Mouse (Mus musculus) hindbrain, embryonic 16.5 days (tissue): ENCODE data around the gene BC037034. TPM values are rescaled to one million over a fixed set of nuclear protein-coding genes. Genes with fewer than 3 reads are reported as not detected.
"Not testable (repeated sequence)": the region's sequence is repeated elsewhere in the genome, so short reads cannot be mapped to it uniquely, and the experiment has no call there.

Experiments
- ATAC-seq: fragments of 200-750 bp; cut with Nextera tagmentation; 2 replicates; pipeline ENCODE4 v1.8.0; 2017; ENCODE audit warnings: moderate TSS enrichment, moderate library complexity
- H3K27ac ChIP-seq: fragments of 300-500 bp; sonication (generic); 2 replicates; pipeline ENCODE4 v1.5.1; 2014; ENCODE audit warnings: low read depth, mild to moderate bottlenecking, control low read depth, low read length, moderate library complexity
- H3K27me3 ChIP-seq: fragments of 300-500 bp; sonication (generic); replicated peaks from 2 replicates; pipeline ENCODE4 v1.6.1; 2014; ENCODE audit warnings: low read length; ENCODE audit not compliant: control insufficient read depth, insufficient read depth
- H3K36me3 ChIP-seq: fragments of 300-500 bp; sonication (generic); 2 replicates; pipeline ENCODE4 v1.6.1; 2014; ENCODE audit warnings: mild to moderate bottlenecking, low read length, moderate library complexity, mixed read lengths; ENCODE audit not compliant: control insufficient read depth, insufficient read depth
- H3K4me1 ChIP-seq: fragments of 300-500 bp; sonication (generic); 2 replicates; pipeline ENCODE4 v1.6.1; 2014; ENCODE audit warnings: low read depth, low read length; ENCODE audit not compliant: control insufficient read depth, insufficient read depth
- H3K4me2 ChIP-seq: fragments of 300-500 bp; sonication (generic); 2 replicates; pipeline ENCODE4 v1.6.1; 2014; ENCODE audit warnings: mild to moderate bottlenecking, low read length, control low read depth, moderate library complexity
- H3K4me3 ChIP-seq: fragments of 300-500 bp; sonication (generic); 2 replicates; pipeline ENCODE4 v1.5.1; 2014; ENCODE audit warnings: mild to moderate bottlenecking, low read length, control low read depth, moderate library complexity
- H3K9ac ChIP-seq: fragments of 300-500 bp; sonication (generic); 2 replicates; pipeline ENCODE4 v1.6.1; 2014; ENCODE audit warnings: low read depth, mild to moderate bottlenecking, control low read depth, low read length, moderate library complexity
- H3K9me3 ChIP-seq: fragments of 300-500 bp; sonication (generic); 2 replicates; pipeline ENCODE4 v1.6.1; 2014; ENCODE audit warnings: mild to moderate bottlenecking, low read length, moderate library complexity; ENCODE audit not compliant: control insufficient read depth
- WGBS: fragments of 180-500 bp; shearing (Covaris S2); extraction: QIAGEN DNeasy Blood & Tissue Kit; methylation state at CpG from one replicate; pipeline ENCODE4 v1.1.7; 2014; 5-methylcytosine and 5-hydroxymethylcytosine counted together
- polyA plus RNA-seq: library from polyadenylated mRNA; unstranded; fragments of >200 nt; fragmentation: Nextera tagmentation; extraction: Ambion mirVana; gene quantifications from 2 replicates; pipeline ENCODE4 v1.2.1, GENCODE M21; 2015

BC037034 gene
- polyA plus RNA-seq, 1 experiment from 2014 or later: 15.3 TPM

DNA sequence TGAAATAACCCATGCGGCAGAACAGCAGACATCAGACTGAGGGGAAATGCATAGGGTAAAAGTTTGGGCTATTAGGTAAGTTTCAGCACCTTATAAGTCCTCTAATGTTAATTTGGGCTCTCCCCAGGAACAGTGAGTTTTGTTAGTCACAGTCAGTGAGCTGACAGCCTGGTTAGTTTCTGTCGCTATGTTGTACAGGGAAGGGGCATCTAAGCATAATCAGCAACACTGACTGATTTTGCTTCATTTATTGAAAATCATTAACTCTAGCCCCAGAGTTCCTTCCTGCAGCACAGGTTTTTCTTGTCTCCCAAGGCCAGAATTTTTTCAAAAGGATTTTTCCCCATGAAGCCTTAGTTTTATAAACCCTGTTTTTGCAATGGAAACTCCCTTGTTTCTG, 30.1 kb downstream of the BC037034 start:
- Histone ChIP-seq H3K4me2 (no peak overlapping the region), H3K9me3 (no peaks in the 10 kb centered on the region), H3K27me3 (no peaks in the 10 kb centered on the region), H3K4me3 (no peak overlapping the region), H3K9ac (no peak overlapping the region), H3K36me3 (no peaks in the 10 kb centered on the region), H3K4me1 (no peaks in the 10 kb centered on the region), H3K27ac (no peak overlapping the region)
- ATAC-seq: no peak
- WGBS: 86% methylated on average over 2 of the region's 2 CpGs

DNA sequence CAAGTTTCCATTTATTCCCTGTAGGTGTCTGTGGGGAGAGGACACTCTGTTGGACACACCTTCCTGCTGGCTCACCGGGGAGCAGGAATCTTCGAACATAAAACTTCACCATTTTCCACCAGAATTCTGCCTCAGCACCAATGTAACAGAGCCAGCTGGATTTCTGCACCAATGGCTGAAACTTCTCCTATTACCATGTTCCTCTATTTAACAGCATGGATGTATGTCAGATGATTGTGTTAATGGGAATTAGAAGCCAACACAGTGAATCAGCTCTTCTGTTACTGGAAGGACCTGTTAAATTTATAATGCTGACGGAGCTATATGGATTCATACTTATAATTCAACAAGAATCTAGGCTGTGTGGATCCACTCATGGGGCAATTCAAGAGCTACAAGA, 34.3 kb downstream of the BC037034 start:
- Histone ChIP-seq H3K36me3 (no peaks in the 10 kb centered on the region), H3K27ac (no peak overlapping the region), H3K9ac (no peak overlapping the region), H3K4me3 (no peak overlapping the region), H3K27me3 (no peaks in the 10 kb centered on the region), H3K9me3 (no peaks in the 10 kb centered on the region), H3K4me1 (no peaks in the 10 kb centered on the region), H3K4me2 (no peak overlapping the region)
- no peak for ATAC-seq
- 94% methylated on average over 3 of the region's 3 CpGs for WGBS

DNA sequence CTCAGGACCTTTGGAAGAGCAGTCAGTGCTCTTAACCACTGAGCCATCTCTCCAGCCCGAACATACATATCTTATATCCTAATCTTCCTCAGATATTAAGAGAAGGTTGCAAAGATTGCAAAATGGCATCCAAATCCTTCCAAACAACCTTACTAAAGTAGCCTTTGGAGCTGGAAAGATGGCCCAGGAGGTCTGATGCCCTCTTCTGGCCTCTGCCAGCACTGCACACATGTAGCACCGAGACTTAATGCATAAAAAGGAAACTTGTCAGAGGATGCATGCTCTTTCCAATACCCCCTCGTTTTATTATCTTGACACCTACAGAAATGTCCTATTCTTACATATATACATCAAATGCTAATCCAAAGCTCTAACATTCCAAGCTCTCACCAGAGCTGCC, 35.8 kb downstream of the BC037034 start:
- no peaks in the 10 kb centered on the region for H3K27me3 ChIP-seq
- no peak for ATAC-seq
- 57% methylated on average over 3 of the region's 3 CpGs for WGBS
- H3K4me1 ChIP-seq: no peaks in the 10 kb centered on the region
- no peaks in the 10 kb centered on the region for H3K36me3 ChIP-seq
- no peak overlapping the region for H3K27ac ChIP-seq
- no peak overlapping the region for H3K4me2 ChIP-seq
- no peaks in the 10 kb centered on the region for H3K9me3 ChIP-seq
- H3K4me3 ChIP-seq: no peak overlapping the region
- no peak overlapping the region for H3K9ac ChIP-seq

- Histone ChIP-seq H3K9ac (no peak overlapping the region), H3K4me2 (no peak overlapping the region), H3K27ac (no peak overlapping the region), H3K36me3 (no peaks in the 10 kb centered on the region), H3K4me3 (no peak overlapping the region), H3K9me3 (no peaks in the 10 kb centered on the region), H3K4me1 (no peaks in the 10 kb centered on the region), H3K27me3 (no peaks in the 10 kb centered on the region)
- ATAC-seq: no peak
- 71% methylated on average over 2 of the region's 2 CpGs for WGBS
These were observed 36.5 kb downstream of the BC037034 start for GRCm38 (mm10) chr5:138227367-138227766.

- Histone ChIP-seq H3K36me3 (no peaks in the 10 kb centered on the region), H3K9ac (no peak overlapping the region), H3K27me3 (no peaks in the 10 kb centered on the region), H3K4me1 (no peaks in the 10 kb centered on the region), H3K27ac (no peak overlapping the region), H3K9me3 (no peaks in the 10 kb centered on the region), H3K4me3 (no peak overlapping the region), H3K4me2 (no peak overlapping the region)
- WGBS: 76% methylated on average over 4 of the region's 4 CpGs
- ATAC-seq: no peak
These were observed 37.3 kb downstream of the BC037034 start for GRCm38 (mm10) chr5:138226491-138226890.

DNA sequence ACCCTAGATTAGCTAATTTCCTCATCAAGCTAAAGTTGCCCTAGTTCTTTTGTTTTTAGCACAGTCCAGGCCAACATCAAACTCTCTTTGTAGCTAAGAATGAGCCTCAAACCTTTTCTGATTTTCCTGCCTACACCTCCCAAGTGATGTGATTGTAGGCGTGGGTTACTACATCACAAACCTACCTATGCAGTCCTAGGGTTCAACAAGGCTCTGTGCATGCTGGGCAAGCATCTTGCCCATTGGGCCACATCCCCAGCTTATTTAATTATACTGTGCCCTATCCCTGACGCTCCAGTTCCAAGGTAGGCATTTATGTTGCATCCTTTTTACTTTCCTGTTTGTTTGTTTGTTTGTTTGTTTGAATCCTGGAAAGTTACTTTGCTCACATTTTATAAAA, 38.1 kb downstream of the BC037034 start, which contains the start of gene Nxpe5:
TSS of gene Nxpe5 (plus strand) at position 199 of the 400 bp plus-strand sequence.
- ATAC-seq: no peak
- Histone ChIP-seq H3K4me2 (no peak within 1 kb of the TSS), H3K4me3 (no peak within 1 kb of the TSS), H3K9me3 (no peaks in the 10 kb centered on the region), H3K27me3 (no peaks in the 10 kb centered on the region), H3K9ac (no peak within 1 kb of the TSS), H3K36me3 (no peaks in the 10 kb centered on the region), H3K4me1 (no peaks in the 10 kb centered on the region), H3K27ac (no peak within 1 kb of the TSS)
- 58% methylated on average over 2 of the region's 2 CpGs for WGBS

GRCm38 (mm10) chr5:138223287-138223686, 40.5 kb downstream of the BC037034 start:
- H3K4me1 ChIP-seq: no peaks in the 10 kb centered on the region
- H3K36me3 ChIP-seq: no peaks in the 10 kb centered on the region
- ATAC-seq: no peak
- H3K4me3 ChIP-seq: no peak overlapping the region
- H3K9me3 ChIP-seq: no peaks in the 10 kb centered on the region
- 65% methylated on average over 3 of the region's 3 CpGs for WGBS
- no peak overlapping the region for H3K9ac ChIP-seq
- no peak overlapping the region for H3K4me2 ChIP-seq
- no peak overlapping the region for H3K27ac ChIP-seq
- H3K27me3 ChIP-seq: no peaks in the 10 kb centered on the region

DNA sequence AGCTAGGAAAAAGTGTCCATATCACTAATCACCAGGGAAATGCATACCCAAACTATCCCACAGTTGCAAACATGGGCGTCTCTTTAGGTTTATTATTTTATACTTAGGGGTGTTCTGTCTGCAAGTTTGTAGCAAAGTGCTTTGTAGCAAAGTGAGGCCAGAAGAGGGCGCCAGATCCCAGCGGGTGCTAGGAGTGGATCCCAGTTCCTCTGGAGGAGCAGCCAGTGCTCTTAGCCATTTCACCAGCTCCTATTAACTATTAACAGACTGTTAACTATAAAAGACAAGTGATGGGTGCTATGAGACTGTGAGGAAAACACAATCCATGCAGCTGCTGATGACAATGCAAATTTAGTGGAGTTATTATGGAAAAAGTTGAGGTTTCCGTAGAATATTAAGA, 41.7 kb downstream of the BC037034 start:
- Histone ChIP-seq H3K36me3 (no peaks in the 10 kb centered on the region), H3K4me3 (no peak overlapping the region), H3K4me2 (no peak overlapping the region), H3K9me3 (no peaks in the 10 kb centered on the region), H3K4me1 (no peaks in the 10 kb centered on the region), H3K27me3 (no peaks in the 10 kb centered on the region), H3K27ac (no peak overlapping the region), H3K9ac (no peak overlapping the region)
- 23% methylated on average over 4 of the region's 4 CpGs for WGBS
- no peak for ATAC-seq

DNA sequence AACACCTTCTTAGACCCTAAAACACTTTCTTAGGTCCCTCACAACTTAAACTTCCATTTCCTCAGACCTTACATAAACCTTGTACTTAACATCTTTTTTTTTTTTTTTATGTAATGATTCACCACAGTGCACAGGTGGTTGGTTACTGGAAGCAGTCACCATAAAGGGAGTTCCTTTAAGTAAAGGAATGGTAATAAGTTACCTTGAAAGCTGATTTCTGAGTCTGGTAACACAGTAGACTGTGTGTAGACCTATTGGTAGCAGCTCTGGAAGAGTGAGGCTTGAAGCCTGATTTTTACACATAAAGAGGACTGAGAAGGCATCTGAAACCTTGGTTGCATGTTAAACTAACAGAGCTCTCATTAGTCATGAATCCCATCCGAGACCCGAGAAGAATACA, 44.0 kb downstream of the BC037034 start:
- ATAC-seq: no peak
- Histone ChIP-seq H3K4me3 (no peak overlapping the region), H3K27me3 (no peaks in the 10 kb centered on the region), H3K4me2 (no peak overlapping the region), H3K4me1 (no peaks in the 10 kb centered on the region), H3K36me3 (no peaks in the 10 kb centered on the region), H3K9ac (no peak overlapping the region), H3K27ac (no peak overlapping the region), H3K9me3 (no peaks in the 10 kb centered on the region)
- 82% methylated on average over 2 of the region's 2 CpGs for WGBS

GRCm38 (mm10) chr5:138216632-138217031, 47.2 kb downstream of the BC037034 start:
- WGBS: 91% methylated on average over 13 of the region's 13 CpGs
- H3K9me3 ChIP-seq, ATAC-seq, H3K9ac ChIP-seq, H3K4me2 ChIP-seq, H3K36me3 ChIP-seq, H3K4me3 ChIP-seq, H3K27ac ChIP-seq, H3K27me3 ChIP-seq, H3K4me1 ChIP-seq: not testable (repeated sequence)
